Mouse (Mus musculus) heart, embryonic 15.5 days (tissue): ENCODE results near the gene Cyp11a1. TPM values are rescaled to one million over a fixed set of nuclear protein-coding genes. Genes with fewer than 3 reads are reported as not detected.
A peak's percentile ranks its signal among the peaks of the same experiment; 100 is the strongest.

Experiments used
- ATAC-seq: fragments of 200-750 bp; cut with Nextera tagmentation; replicated peaks from 2 replicates; pipeline ENCODE4 v1.8.0; 2017; ENCODE audit warnings: low read depth, moderate TSS enrichment; ENCODE audit not compliant: insufficient number of reproducible peaks, insufficient read depth, low FRiP score
- H3K27ac ChIP-seq: fragments of 300-500 bp; sonication (generic); 2 replicates; pipeline ENCODE4 v1.5.1; 2015; ENCODE audit warnings: mild to moderate bottlenecking, inconsistent platforms
- H3K27me3 ChIP-seq: fragments of 300-500 bp; sonication (generic); 2 replicates; pipeline ENCODE4 v1.6.1; 2015; ENCODE audit warnings: inconsistent platforms
- H3K36me3 ChIP-seq: fragments of 300-500 bp; sonication (generic); 2 replicates; pipeline ENCODE4 v1.6.1; 2015; ENCODE audit warnings: mild to moderate bottlenecking, inconsistent platforms
- H3K4me1 ChIP-seq: fragments of 300-500 bp; sonication (generic); replicated peaks from 2 replicates; pipeline ENCODE4 v1.6.1; 2015; ENCODE audit warnings: inconsistent platforms
- H3K4me2 ChIP-seq: fragments of 300-500 bp; sonication (generic); 2 replicates; pipeline ENCODE4 v1.6.1; 2015; ENCODE audit warnings: inconsistent platforms, mild to moderate bottlenecking, moderate library complexity
- H3K4me3 ChIP-seq: fragments of 300-500 bp; sonication (generic); 2 replicates; pipeline ENCODE4 v1.5.1; 2015; ENCODE audit warnings: mild to moderate bottlenecking, inconsistent platforms
- H3K9ac ChIP-seq: fragments of 300-500 bp; sonication (generic); 2 replicates; pipeline ENCODE4 v1.6.1; 2015; ENCODE audit warnings: mild to moderate bottlenecking, inconsistent platforms
- H3K9me3 ChIP-seq: fragments of 300-500 bp; sonication (generic); replicated peaks from 2 replicates; pipeline ENCODE4 v1.6.1; 2016; ENCODE audit warnings: inconsistent platforms
- WGBS: fragments of 180-500 bp; shearing (Covaris S2); methylation state at CpG from one replicate; pipeline ENCODE4 v1.1.7; 2015; ENCODE audit warnings: mixed read lengths; 5-methylcytosine and 5-hydroxymethylcytosine counted together
- polyA plus RNA-seq: library from polyadenylated mRNA; unstranded; fragments of >200 nt; fragmentation: Nextera tagmentation; extraction: Ambion mirVana; gene quantifications from 2 replicates; pipeline ENCODE4 v1.2.1, GENCODE M21; 2015

The Cyp11a1 gene
- polyA plus RNA-seq, 1 experiment from 2014 or later: 0.29 TPM

DNA sequence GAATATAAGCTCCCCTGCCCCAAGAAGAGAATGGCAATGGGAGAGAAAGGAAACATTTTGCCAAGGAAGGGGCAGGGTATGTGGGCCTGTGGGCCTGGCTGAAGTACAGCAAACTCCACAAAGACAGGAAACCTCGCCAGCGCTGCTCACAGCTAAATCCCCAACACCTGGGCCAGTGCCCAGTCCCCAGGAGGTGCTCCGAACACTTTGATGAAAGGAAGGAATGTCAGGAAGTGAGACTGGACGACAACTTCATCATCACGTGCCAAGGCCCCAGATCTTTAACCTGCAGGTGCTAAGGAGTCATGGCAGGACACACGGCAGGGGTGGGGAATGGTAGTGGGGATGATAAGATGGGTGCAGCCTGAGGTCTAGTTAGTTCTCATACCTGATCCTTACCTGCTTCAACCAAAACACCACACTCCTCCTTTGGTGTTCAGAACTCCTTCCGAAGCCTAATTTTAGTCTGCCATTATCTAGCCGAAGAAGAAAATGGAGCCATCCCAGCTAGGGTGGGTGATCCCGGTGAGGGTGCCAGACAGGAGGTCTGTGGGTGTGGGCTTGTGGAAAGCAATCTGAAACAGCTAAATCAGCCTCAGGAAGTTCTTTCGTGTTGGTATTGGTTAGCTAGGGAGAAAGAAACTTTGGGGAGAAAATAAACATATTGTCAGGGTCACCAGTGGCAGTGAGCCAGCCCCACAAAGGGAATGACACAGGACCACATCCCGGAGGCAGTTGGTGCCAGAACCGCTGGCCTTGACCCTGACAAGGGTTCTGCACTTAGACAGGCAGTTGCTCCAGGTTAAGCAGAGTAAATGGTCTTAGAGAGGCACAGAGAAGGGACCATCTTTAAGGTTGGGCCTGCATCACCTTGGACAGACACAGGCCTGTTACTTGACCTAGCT lies 40.7 kb upstream of the Cyp11a1 start:
- WGBS: 48% methylated on average over 12 of the region's 12 CpGs
- Histone ChIP-seq H3K27me3 (no peaks in the 10 kb centered on the region; the same call in 1 of the 2 replicates), H3K9ac (no peak overlapping the region), H3K9me3 (no peaks in the 10 kb centered on the region), H3K4me3 (no peak overlapping the region), H3K4me2 (no peak overlapping the region), H3K36me3 (no peaks in the 10 kb centered on the region), H3K4me1 (peaks cover 35% of the 10 kb centered on the region), H3K27ac (peak overlapping the region; percentile 30; the same call in 1 of the 2 replicates)
- ATAC-seq: no peak

DNA sequence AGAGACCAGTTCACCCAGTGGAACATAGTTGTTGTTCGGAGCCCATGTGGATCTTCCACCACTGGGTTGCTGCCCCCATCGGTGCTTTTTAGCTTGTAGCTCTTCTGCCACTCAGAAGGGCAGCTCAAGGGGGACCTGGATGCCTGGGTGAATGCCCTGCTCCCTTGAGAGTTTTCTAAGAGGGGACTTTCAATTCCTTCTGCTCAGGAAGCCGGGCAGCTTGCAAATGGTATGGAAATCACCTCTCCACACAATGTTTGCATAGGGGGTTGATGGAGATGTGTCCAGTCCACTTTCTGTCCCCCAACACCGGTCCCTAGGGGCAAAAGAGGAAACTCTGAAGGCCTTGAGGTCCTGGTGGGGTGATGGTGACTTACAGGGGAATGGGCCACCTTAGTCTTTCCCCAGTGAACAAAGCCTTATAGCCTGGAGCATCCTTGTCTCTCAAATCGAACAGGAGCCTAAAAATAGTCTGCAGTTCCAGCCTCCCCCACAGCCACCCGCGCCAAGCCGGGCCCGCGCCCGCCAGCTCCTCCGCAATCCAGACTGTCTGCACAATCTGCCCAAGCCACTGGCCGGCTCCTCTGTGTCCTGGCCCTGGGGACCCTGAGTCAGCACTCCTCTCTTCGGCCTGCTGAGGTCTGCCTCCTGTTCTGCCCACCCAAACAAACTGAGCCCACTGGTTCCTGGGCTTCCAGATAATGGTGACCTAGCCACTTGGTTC lies 38.8 kb upstream of the Cyp11a1 start:
- Histone ChIP-seq H3K4me3 (no peak overlapping the region), H3K4me1 (peaks cover 35% of the 10 kb centered on the region), H3K4me2 (peak overlapping the region; percentile 29; the same call in 1 of the 2 replicates), H3K9ac (no peak overlapping the region), H3K27ac (peak overlapping the region; percentile 37), H3K27me3 (no peaks in the 10 kb centered on the region; the same call in 1 of the 2 replicates), H3K36me3 (no peaks in the 10 kb centered on the region), H3K9me3 (no peaks in the 10 kb centered on the region)
- no peak; the same call in 1 of the 2 replicates for ATAC-seq
- WGBS: 30% methylated on average over 14 of the region's 14 CpGs

DNA sequence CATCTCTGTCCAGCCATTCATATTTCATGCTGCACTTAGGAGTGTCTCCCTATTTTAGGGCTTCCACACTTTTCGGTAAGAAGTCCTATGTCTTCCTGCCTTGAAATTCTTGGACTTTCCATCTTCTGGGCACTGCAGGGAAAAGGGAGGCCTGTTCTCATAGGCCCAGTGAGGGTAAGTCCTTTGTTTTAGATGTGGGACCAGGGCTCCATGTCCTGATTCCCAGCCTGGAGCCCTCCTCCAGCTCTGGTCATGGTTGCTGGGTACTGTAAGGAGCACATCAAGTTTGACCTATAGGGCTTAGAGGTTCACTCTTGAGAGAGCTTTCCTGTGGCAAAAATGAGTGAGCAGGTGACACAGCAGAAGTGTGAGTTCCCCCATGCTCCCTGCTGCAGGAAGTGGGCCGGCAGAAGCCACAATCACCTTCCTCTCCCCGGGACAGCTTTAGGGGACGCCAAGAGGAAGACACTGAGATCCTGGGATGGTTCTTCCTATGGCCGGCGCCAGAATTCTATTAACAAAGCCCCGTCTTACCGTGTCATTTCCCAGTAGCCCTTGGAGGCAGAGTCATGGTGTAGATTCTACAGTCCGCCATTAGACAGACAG lies 37.9 kb upstream of the Cyp11a1 start:
- WGBS: 76% methylated on average over 9 of the region's 9 CpGs
- H3K4me3 ChIP-seq: no peak overlapping the region
- 0 out of 2 replicates have a peak overlapping the region, but pooled peaks have one; percentile 37 for H3K27ac ChIP-seq

DNA sequence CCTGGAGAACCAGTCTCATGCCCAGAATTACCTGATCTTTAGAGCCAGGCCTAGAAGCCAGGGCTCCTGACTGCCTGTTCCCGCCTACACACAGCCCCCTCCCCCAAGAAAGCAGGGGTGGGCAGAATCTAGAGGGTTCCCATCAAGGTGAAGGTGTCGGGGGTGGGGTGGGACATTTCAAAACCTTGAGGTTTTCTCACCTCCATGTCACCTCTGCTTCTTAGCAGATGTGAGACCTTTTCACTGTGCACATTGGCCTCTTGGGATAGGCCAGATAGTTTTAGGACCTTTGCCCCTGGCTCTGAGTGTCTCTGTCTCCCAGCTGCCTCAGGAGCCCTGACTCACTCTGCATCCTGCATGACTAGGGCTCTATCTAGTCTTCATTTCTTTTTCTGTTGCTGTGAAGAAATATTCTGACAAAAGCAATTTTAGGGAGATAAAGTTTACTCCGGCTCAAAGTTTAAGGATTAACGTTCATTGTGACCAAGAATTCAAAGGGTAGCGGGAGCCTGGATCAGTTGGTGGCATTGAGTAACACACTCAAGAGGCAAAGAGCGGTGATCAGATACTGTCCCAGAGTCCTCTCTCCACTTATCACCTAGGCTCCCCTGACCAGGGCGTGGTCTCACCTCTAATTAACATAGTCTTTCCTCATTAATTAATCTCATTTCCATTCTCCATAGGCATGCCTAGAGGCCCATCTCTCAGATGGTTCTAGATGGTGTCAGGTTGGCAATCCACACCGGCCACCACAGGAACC lies 37.2 kb upstream of the Cyp11a1 start:
- no peak overlapping the region for H3K27ac ChIP-seq
- ATAC-seq: no peak

More for the DNA sequence above, 37.9 kb upstream of the Cyp11a1 start:
- H3K36me3 ChIP-seq: no peaks in the 10 kb centered on the region
- H3K4me1 ChIP-seq: peaks cover 40% of the 10 kb centered on the region
- ATAC-seq: no peak
- no peaks in the 10 kb centered on the region for H3K9me3 ChIP-seq
- no peaks in the 10 kb centered on the region; the same call in 1 of the 2 replicates for H3K27me3 ChIP-seq
- no peak overlapping the region for H3K9ac ChIP-seq
- no peak overlapping the region for H3K4me2 ChIP-seq

DNA sequence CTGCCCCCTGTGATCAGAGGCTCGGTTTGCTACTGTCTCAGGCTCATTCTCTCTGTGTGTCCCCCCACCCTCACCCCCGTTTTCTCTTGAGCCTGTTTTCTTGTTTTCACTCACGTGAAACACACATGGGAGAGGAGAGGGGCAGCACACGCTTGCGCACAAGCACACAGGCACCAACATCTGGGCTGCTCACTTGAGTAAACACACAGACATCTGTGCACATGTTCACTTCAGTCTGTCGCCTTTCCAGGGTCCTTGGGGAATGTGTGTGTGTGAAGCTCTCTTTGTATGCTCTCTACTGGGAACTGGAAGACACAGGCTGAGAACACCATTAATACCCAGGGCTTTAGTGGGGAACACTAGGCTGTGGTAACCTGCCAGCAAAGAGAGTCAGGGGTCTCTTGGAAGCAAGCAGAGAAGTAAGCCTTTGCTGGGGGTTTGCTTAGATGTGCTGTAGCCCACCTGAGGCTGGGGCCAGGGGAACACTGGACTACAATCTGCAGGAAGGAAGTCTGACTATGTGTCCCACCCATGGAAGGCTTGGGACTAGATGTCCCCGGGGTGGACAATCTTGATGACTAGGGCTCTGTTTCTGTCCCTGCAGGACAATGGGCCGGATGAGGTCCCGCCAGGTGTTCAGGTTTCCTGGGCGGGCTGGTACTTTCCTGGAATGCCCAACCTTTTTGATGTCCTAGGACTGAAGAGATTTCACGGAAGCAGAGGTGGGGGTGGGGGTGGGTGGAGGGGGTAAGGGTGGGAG lies 36.3 kb upstream of the Cyp11a1 start:
- H3K9me3 ChIP-seq: no peaks in the 10 kb centered on the region
- no peak overlapping the region for H3K4me2 ChIP-seq
- H3K27me3 ChIP-seq: no peaks in the 10 kb centered on the region; the same call in 1 of the 2 replicates
- H3K4me1 ChIP-seq: peaks cover 44% of the 10 kb centered on the region
- no peak overlapping the region for H3K27ac ChIP-seq
- WGBS: 77% methylated on average over 11 of the region's 11 CpGs
- no peak for ATAC-seq
- H3K4me3 ChIP-seq: no peak overlapping the region
- no peaks in the 10 kb centered on the region for H3K36me3 ChIP-seq
- no peak overlapping the region for H3K9ac ChIP-seq

More for the DNA sequence above, 37.2 kb upstream of the Cyp11a1 start:
- H3K9me3 ChIP-seq: no peaks in the 10 kb centered on the region
- H3K4me2 ChIP-seq: no peak overlapping the region
- H3K4me3 ChIP-seq: no peak overlapping the region
- no peak overlapping the region for H3K9ac ChIP-seq
- peaks cover 44% of the 10 kb centered on the region for H3K4me1 ChIP-seq
- H3K27me3 ChIP-seq: no peaks in the 10 kb centered on the region; the same call in 1 of the 2 replicates
- 85% methylated on average over 8 of the region's 8 CpGs for WGBS
- H3K36me3 ChIP-seq: no peaks in the 10 kb centered on the region

DNA sequence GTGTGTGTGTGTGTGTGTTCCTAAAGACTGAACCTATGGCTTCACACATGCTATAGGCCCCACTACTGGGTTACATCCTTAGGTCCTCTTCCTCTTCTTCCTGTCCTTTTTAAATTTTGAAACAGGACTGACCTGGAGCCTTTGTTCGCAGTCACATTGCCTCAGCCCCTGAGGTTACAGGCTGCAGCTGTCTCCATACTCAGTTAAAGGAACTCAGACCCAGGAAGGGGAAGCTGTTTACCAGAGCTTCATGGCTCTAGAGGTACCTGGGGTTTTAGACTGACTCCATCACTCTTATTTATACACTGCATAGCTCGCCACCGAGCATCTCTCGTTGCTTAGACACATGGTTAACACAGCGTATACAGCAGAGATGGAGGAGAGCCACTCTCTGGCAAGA lies 34.8 kb upstream of the Cyp11a1 start:
- H3K4me2 ChIP-seq: no peak overlapping the region
- no peak overlapping the region for H3K27ac ChIP-seq
- ATAC-seq: no peak
- H3K4me1 ChIP-seq: peaks cover 31% of the 10 kb centered on the region
- WGBS: 88% methylated on average over 5 of the region's 5 CpGs
- H3K27me3 ChIP-seq: no peaks in the 10 kb centered on the region; the same call in 1 of the 2 replicates
- H3K9me3 ChIP-seq: no peaks in the 10 kb centered on the region
- no peak overlapping the region for H3K4me3 ChIP-seq
- H3K36me3 ChIP-seq: no peaks in the 10 kb centered on the region
- H3K9ac ChIP-seq: no peak overlapping the region

DNA sequence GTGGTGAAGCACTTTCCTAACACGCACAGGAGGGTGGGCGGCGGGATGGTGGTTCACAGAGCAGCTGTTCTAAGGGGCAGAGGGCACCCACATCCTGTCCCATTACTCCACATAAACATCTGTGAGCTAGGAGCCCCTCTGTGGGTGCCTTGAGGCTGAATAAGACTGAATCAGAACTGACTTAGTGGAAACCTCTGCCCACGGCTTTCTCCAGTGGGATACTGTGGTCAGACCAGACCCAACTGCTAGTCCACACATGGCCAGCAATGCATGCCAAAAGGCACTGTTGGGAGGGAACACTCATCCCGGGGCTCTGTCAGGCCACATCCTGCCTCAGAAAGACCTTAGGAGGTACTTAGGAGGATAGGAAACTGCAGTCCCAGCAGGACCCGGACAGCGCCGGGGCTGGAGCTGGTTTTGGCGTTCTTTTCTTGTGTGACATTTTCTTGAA lies 34.0 kb upstream of the Cyp11a1 start:
- Histone ChIP-seq H3K4me3 (no peak overlapping the region), H3K4me2 (no peak overlapping the region), H3K9ac (no peak overlapping the region), H3K27me3 (no peaks in the 10 kb centered on the region; the same call in 1 of the 2 replicates), H3K4me1 (peaks cover 29% of the 10 kb centered on the region), H3K9me3 (no peaks in the 10 kb centered on the region), H3K36me3 (no peaks in the 10 kb centered on the region), H3K27ac (peak overlapping the region; percentile 50)
- no peak for ATAC-seq
- WGBS: 46% methylated on average over 9 of the region's 9 CpGs

DNA sequence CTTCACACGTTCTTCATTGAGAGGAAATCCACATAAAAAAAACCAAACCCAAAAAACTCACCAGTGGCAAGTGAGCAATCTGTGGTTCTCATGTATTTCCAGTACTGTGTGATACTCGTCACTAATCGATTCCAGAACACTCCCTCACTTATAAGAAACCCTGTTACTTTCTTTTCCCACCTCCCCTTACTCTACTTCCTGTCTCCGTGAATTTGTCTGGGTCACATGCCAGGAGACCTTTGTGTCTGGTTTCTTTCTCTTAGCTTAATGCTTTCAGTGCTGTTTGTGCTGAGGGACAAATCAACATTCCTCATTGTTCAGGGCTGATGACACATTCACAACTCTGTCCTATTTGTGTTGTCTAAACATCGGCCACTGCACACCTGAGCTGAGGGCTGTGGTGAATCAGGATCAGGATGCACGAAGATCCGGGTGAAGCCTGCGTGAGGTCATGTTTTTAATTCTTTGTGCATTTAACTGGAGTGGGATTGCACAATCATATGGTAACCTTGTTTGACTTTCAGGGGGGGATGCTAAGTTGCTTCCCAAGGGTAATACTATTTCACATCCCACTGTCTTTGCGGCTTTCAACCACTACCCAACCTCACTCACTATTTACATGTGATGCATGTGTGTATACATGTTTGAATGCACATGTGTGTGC lies 33.3 kb upstream of the Cyp11a1 start:
- no peak overlapping the region for H3K4me3 ChIP-seq
- H3K4me1 ChIP-seq: peaks cover 22% of the 10 kb centered on the region
- no peaks in the 10 kb centered on the region for H3K36me3 ChIP-seq
- no peak overlapping the region for H3K9ac ChIP-seq
- 52% methylated on average over 9 of the region's 9 CpGs for WGBS
- no peak overlapping the region for H3K4me2 ChIP-seq
- H3K27ac ChIP-seq: peak overlapping the region; percentile 50
- no peaks in the 10 kb centered on the region for H3K9me3 ChIP-seq
- H3K27me3 ChIP-seq: no peaks in the 10 kb centered on the region; the same call in 1 of the 2 replicates
- no peak for ATAC-seq

DNA sequence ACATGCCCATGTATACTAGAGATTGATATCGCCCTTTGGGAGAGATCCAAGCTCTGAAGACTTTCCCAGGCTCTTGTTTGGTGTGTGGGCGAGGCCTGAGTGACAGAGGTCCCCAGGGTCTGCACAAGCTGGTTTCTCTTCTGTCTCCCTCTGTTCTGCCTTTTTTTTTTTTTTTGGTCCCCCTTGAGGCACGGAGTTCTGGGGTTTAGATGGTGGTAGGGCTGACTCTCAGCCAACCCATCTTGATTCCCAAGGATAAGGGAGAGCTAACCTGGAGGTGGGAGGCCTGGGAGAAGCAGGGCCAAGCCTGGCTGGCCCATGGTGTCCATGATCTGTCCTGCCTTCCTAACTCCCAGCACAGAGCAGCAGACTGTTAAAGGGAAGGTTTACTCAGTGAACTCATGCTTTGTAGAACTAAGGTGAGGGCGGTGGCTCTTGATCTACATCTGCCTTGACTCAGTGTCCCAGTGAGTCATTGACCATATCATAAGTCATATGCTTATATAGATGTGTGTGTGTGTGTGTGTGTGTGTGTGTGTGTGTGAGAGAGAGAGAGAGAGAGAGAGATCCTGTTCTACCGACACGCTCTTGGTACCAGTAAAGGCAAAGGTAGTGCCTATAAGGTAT lies 32.7 kb upstream of the Cyp11a1 start:
- Histone ChIP-seq H3K4me2 (no peak overlapping the region), H3K4me1 (peaks cover 18% of the 10 kb centered on the region), H3K4me3 (no peak overlapping the region), H3K36me3 (no peaks in the 10 kb centered on the region), H3K27ac (no peak overlapping the region), H3K27me3 (no peaks in the 10 kb centered on the region; the same call in 1 of the 2 replicates), H3K9ac (no peak overlapping the region), H3K9me3 (no peaks in the 10 kb centered on the region)
- WGBS: 91% methylated on average over 6 of the region's 6 CpGs
- ATAC-seq: no peak
